Mouse (Mus musculus) neural tube, embryonic 13.5 days (tissue): Measurements from ENCODE around the gene Tenm2. TPM values are rescaled to one million over a fixed set of nuclear protein-coding genes. Genes with fewer than 3 reads are reported as not detected.

Experiments
- ATAC-seq: fragments of 200-750 bp; cut with Nextera tagmentation; 2 replicates; pipeline ENCODE4 v1.8.0; 2017; ENCODE audit warnings: low read depth, mild to moderate bottlenecking, moderate TSS enrichment, moderate library complexity
- H3K27ac ChIP-seq: fragments of 300-500 bp; sonication (generic); replicated peaks from 2 replicates; pipeline ENCODE4 v1.5.1; 2015; ENCODE audit warnings: moderate library complexity, mild to moderate bottlenecking, inconsistent platforms
- H3K27me3 ChIP-seq: fragments of 300-500 bp; sonication (generic); 2 replicates; pipeline ENCODE4 v1.6.1; 2015; ENCODE audit warnings: mild to moderate bottlenecking, inconsistent platforms
- H3K36me3 ChIP-seq: fragments of 300-500 bp; sonication (generic); 2 replicates; pipeline ENCODE4 v1.6.1; 2015; ENCODE audit warnings: mild to moderate bottlenecking, inconsistent platforms
- H3K4me1 ChIP-seq: fragments of 300-500 bp; sonication (generic); replicated peaks from 2 replicates; pipeline ENCODE4 v1.6.1; 2015; ENCODE audit warnings: inconsistent platforms
- H3K4me2 ChIP-seq: fragments of 300-500 bp; sonication (generic); 2 replicates; pipeline ENCODE4 v1.6.1; 2015; ENCODE audit warnings: inconsistent platforms, mild to moderate bottlenecking, moderate library complexity
- H3K4me3 ChIP-seq: fragments of 300-500 bp; sonication (generic); 2 replicates; pipeline ENCODE4 v1.5.1; 2015; ENCODE audit warnings: mild to moderate bottlenecking, inconsistent platforms
- H3K9ac ChIP-seq: fragments of 300-500 bp; sonication (generic); 2 replicates; pipeline ENCODE4 v1.6.1; 2015; ENCODE audit warnings: moderate library complexity, mild to moderate bottlenecking, inconsistent platforms
- H3K9me3 ChIP-seq: fragments of 300-500 bp; sonication (generic); 2 replicates; pipeline ENCODE4 v1.6.1; 2016; ENCODE audit warnings: inconsistent platforms
- WGBS: fragments of 180-500 bp; shearing (Covaris S2); methylation state at CpG from one replicate; pipeline ENCODE4 v1.1.7; 2015; 5-methylcytosine and 5-hydroxymethylcytosine counted together
- polyA plus RNA-seq: library from polyadenylated mRNA; unstranded; fragments of >200 nt; fragmentation: Nextera tagmentation; extraction: Ambion mirVana; gene quantifications from 2 replicates; pipeline ENCODE4 v1.2.1, GENCODE M21; 2015

Tenm2 gene
- polyA plus RNA-seq, 1 experiment from 2014 or later, result 14.2 TPM

DNA sequence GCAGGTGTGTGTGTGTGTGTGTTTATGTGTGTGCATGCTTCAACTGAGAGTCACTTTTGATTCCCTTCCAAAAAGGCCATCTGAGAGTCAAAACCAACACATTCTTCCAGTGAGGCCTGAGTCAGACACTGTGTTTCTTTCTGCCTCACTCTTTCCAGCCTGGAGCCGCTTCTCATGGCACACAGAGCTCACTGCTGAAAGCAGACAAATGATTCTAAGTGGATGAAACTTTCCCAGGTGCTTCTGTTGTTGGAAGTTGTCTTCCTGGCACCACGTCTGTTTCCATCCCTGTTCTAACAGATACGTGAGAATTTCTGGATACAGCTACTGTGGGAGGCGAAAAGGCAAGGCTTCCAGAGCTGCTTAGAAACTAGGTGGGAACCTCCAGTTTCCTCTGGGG, 747.1 kb downstream of the Tenm2 start:
- peaks cover 18% of the 10 kb centered on the region for H3K4me1 ChIP-seq
- H3K27me3 ChIP-seq, result no peaks in the 10 kb centered on the region
- no peak for ATAC-seq
- no peak overlapping the region for H3K27ac ChIP-seq
- H3K4me2 ChIP-seq, result no peak overlapping the region
- H3K9ac ChIP-seq, result no peak overlapping the region
- no peaks in the 10 kb centered on the region for H3K36me3 ChIP-seq
- no peaks in the 10 kb centered on the region for H3K9me3 ChIP-seq
- 87% methylated on average over 4 of the region's 4 CpGs for whole genome bisulfite sequencing
- H3K4me3 ChIP-seq, result no peak overlapping the region

- H3K4me3 ChIP-seq, result no peak overlapping the region
- no peaks in the 10 kb centered on the region for H3K9me3 ChIP-seq
- ATAC-seq, result no peak
- H3K27me3 ChIP-seq, result no peaks in the 10 kb centered on the region
- no peak overlapping the region for H3K4me2 ChIP-seq
- no peak overlapping the region for H3K27ac ChIP-seq
- peaks cover 44% of the 10 kb centered on the region for H3K4me1 ChIP-seq
- H3K9ac ChIP-seq, result no peak overlapping the region
- WGBS, result 82% methylated on average over 12 of the region's 12 CpGs
- no peaks in the 10 kb centered on the region for H3K36me3 ChIP-seq
Observed at GRCm38 (mm10) chr11:36486092-36486491, 749.7 kb downstream of the Tenm2 start.

GRCm38 (mm10) chr11:36484466-36485069, 751.2 kb downstream of the Tenm2 start:
- Histone ChIP-seq H3K4me1 (peaks cover 53% of the 10 kb centered on the region), H3K27ac (peak overlapping the region; percentile 46), H3K27me3 (no peaks in the 10 kb centered on the region), H3K4me3 (no peak overlapping the region), H3K9ac (no peak overlapping the region), H3K9me3 (no peaks in the 10 kb centered on the region), H3K36me3 (no peaks in the 10 kb centered on the region), H3K4me2 (no peak overlapping the region)
- ATAC-seq, result 0 out of 2 replicates have a peak, but pooled peaks have one; percentile 5
- WGBS, result 45% methylated on average over 8 of the region's 8 CpGs

- Histone ChIP-seq H3K36me3 (no peaks in the 10 kb centered on the region), H3K4me3 (no peak overlapping the region), H3K27ac (no peak overlapping the region), H3K27me3 (no peaks in the 10 kb centered on the region), H3K4me2 (no peak overlapping the region), H3K9ac (no peak overlapping the region), H3K4me1 (peaks cover 50% of the 10 kb centered on the region), H3K9me3 (no peaks in the 10 kb centered on the region)
- 34% methylated on average over 8 of the region's 8 CpGs for WGBS
- peak; percentile 73 for ATAC-seq
Observed at GRCm38 (mm10) chr11:36482136-36482535, 753.6 kb downstream of the Tenm2 start.

DNA sequence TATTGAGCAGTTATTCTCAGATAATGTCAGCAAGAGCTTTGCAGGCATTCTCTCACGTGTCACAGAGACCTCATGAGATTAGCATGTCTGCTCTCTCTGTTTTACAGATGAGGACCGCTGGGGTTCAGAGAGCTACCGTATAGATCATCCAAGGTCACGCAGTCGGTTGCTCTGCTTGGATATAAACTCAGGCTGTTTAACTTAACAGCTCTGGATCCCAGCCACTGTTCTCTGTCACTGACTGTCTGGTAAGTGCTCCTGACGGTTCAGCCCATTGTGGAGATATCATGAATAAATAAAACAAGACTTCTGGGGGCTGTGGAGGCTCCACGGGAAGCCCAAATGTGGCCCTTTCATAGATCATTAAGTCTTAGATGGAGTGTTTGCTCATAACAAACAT, 754.2 kb downstream of the Tenm2 start:
- H3K27ac ChIP-seq, result 0 out of 2 replicates have a peak overlapping the region, but pooled peaks have one; percentile 23
- H3K4me3 ChIP-seq, result no peak overlapping the region

DNA sequence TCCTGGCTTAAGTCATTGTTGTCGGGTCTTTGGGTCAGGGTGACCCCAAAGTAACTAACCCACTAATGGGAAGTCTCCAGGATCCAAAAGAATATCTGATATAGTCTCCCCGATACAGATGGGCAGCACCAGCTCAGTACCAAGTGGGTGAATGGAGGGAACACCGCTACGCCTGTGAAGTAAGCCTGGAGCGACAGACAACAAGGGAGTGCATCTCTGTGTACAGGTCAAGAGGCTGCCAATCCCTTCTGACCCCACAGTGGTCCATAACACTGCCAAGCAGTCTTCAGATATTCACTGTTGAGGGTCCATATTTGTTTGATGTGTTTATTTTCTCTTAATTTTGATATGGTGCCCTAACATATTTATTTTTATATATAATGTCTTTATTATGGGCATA, 754.7 kb downstream of the Tenm2 start:
- 83% methylated on average over 5 of the region's 5 CpGs for WGBS
- Histone ChIP-seq H3K27ac (0 out of 2 replicates have a peak overlapping the region, but pooled peaks have one; percentile 23), H3K4me1 (peaks cover 52% of the 10 kb centered on the region), H3K4me2 (no peak overlapping the region), H3K9me3 (no peaks in the 10 kb centered on the region), H3K4me3 (no peak overlapping the region), H3K9ac (no peak overlapping the region), H3K27me3 (no peaks in the 10 kb centered on the region), H3K36me3 (no peaks in the 10 kb centered on the region)
- 0 out of 2 replicates have a peak, but pooled peaks have one; percentile 33 for ATAC-seq

More for the DNA sequence above, 754.2 kb downstream of the Tenm2 start:
- no peaks in the 10 kb centered on the region for H3K36me3 ChIP-seq
- 32% methylated on average over 7 of the region's 7 CpGs for WGBS
- no peak overlapping the region for H3K4me2 ChIP-seq
- H3K27me3 ChIP-seq, result no peaks in the 10 kb centered on the region
- H3K9ac ChIP-seq, result no peak overlapping the region
- peak; percentile 79 for ATAC-seq
- peaks cover 50% of the 10 kb centered on the region for H3K4me1 ChIP-seq
- H3K9me3 ChIP-seq, result no peaks in the 10 kb centered on the region

- Histone ChIP-seq H3K9me3 (no peaks in the 10 kb centered on the region), H3K27ac (no peak overlapping the region), H3K4me2 (no peak overlapping the region), H3K4me1 (peaks cover 21% of the 10 kb centered on the region; the same call in 1 of the 2 replicates), H3K4me3 (no peak overlapping the region), H3K36me3 (no peaks in the 10 kb centered on the region), H3K9ac (no peak overlapping the region), H3K27me3 (no peaks in the 10 kb centered on the region)
- no peak for ATAC-seq
- WGBS, result 57% methylated on average over 9 of the region's 9 CpGs
Observed at GRCm38 (mm10) chr11:36469811-36470551, 765.8 kb downstream of the Tenm2 start.

GRCm38 (mm10) chr11:36458451-36458850, 777.3 kb downstream of the Tenm2 start:
- H3K36me3 ChIP-seq, result no peaks in the 10 kb centered on the region
- WGBS, result 39% methylated on average over 6 of the region's 6 CpGs

GRCm38 (mm10) chr11:36454076-36454475, 781.7 kb downstream of the Tenm2 start:
- H3K27ac ChIP-seq, result no peak overlapping the region
- no peaks in the 10 kb centered on the region for H3K9me3 ChIP-seq
- ATAC-seq, result no peak
- H3K36me3 ChIP-seq, result no peaks in the 10 kb centered on the region
- no peak overlapping the region for H3K4me2 ChIP-seq
- H3K4me1 ChIP-seq, result peaks cover 7% of the 10 kb centered on the region; the same call in 1 of the 2 replicates
- H3K9ac ChIP-seq, result no peak overlapping the region
- no peak overlapping the region for H3K4me3 ChIP-seq
- 77% methylated on average over 6 of the region's 6 CpGs for WGBS
- H3K27me3 ChIP-seq, result no peaks in the 10 kb centered on the region

More at GRCm38 (mm10) chr11:36458451-36458850, 777.3 kb downstream of the Tenm2 start:
- Histone ChIP-seq H3K9ac (no peak overlapping the region), H3K4me3 (no peak overlapping the region), H3K4me1 (peaks cover 13% of the 10 kb centered on the region; the same call in 1 of the 2 replicates), H3K9me3 (no peaks in the 10 kb centered on the region), H3K4me2 (no peak overlapping the region), H3K27me3 (no peaks in the 10 kb centered on the region), H3K27ac (no peak overlapping the region)
- no peak for ATAC-seq

DNA sequence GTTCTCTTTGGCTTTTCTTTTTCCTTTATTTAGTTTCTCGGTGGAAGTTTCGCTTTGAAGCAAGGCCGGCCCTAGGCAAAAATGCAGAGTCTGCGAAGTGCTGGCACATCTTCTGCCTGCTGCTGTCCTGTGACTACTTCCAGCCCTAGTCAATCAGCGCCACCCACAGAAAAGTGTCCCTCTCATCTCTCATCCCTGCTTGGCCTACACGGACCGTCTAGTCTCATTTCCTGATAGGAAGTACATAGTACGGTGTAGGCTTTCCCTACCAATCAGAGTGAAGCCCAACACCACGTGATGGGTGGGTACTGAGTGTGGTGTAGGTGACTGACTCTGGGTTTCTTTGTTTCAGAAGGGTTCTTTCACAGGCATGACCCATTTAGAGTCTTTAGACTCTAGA, 783.3 kb downstream of the Tenm2 start:
- WGBS, result 88% methylated on average over 9 of the region's 9 CpGs
- H3K4me1 ChIP-seq, result no peaks in the 10 kb centered on the region
- no peak for ATAC-seq

DNA sequence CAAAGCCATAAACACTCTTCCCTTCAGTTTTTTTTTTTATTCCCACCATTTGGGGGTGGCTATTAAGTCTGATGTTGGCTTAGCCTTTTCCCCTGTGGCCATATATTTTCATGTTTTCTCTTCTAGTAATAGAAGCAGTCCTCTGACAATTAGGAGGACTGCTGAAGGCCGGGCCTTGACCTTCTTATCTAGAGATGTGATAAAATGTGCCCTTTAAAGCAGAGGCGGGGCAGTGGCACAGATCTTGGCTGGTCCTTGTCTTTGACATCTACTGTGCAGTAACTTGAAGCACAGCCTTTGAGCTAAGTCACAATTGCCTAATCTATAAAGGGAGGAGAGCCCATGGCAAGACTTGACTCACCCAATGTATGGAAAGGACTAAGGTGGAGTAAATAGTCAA, 789.4 kb downstream of the Tenm2 start:
- no peak overlapping the region for H3K4me2 ChIP-seq
- H3K4me3 ChIP-seq, result no peak overlapping the region
- no peak overlapping the region for H3K9ac ChIP-seq
- H3K9me3 ChIP-seq, result no peaks in the 10 kb centered on the region
- ATAC-seq, result no peak
- H3K27ac ChIP-seq, result no peak overlapping the region
- WGBS, result 82% methylated on average over 2 of the region's 2 CpGs
- H3K27me3 ChIP-seq, result no peaks in the 10 kb centered on the region
- no peaks in the 10 kb centered on the region for H3K36me3 ChIP-seq
- 0 out of 2 replicates have a peak, but pooled peaks cover 3% of the 10 kb centered on the region for H3K4me1 ChIP-seq

More for the DNA sequence above, 783.3 kb downstream of the Tenm2 start:
- Histone ChIP-seq H3K4me3 (no peak overlapping the region), H3K27me3 (no peaks in the 10 kb centered on the region), H3K9me3 (no peaks in the 10 kb centered on the region), H3K4me2 (no peak overlapping the region), H3K27ac (no peak overlapping the region), H3K9ac (no peak overlapping the region), H3K36me3 (no peaks in the 10 kb centered on the region)

DNA sequence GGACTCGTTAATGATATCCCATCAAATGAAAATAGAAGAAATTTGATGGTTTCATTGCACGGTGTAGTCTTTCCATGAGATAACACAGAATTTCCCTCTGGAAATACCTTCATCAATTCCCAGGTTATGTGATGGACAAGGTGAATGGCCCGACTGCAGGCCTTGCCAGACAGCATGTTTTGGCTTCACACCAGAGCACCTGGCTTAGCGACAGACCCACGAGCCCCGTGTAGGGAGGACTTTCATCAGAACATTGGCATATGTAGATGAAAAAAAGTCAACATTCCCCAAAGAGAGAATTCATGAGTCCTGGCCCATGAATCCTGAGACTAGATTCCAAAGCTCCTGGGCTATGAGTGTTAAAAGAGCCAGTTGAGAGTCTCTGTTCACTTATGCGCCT, 791.9 kb downstream of the Tenm2 start:
- no peak overlapping the region for H3K27ac ChIP-seq
- no peak for ATAC-seq
- H3K9ac ChIP-seq, result no peak overlapping the region
- no peaks in the 10 kb centered on the region for H3K36me3 ChIP-seq
- no peak overlapping the region for H3K4me3 ChIP-seq
- peaks cover 10% of the 10 kb centered on the region for H3K4me1 ChIP-seq
- no peaks in the 10 kb centered on the region for H3K27me3 ChIP-seq
- no peak overlapping the region for H3K4me2 ChIP-seq
- H3K9me3 ChIP-seq, result no peaks in the 10 kb centered on the region
- 91% methylated on average over 7 of the region's 7 CpGs for WGBS
